Mouse (Mus musculus) embryonic facial prominence, embryonic 13.5 days (tissue): ENCODE measurements around the gene Best1. TPM values are rescaled to one million over a fixed set of nuclear protein-coding genes. Genes with fewer than 3 reads are reported as not detected.

ENCODE experiments used
- ATAC-seq: fragments of 200-750 bp; cut with Nextera tagmentation; 2 replicates; pipeline ENCODE4 v1.8.0; 2017; ENCODE audit warnings: low read depth; ENCODE audit not compliant: insufficient number of reproducible peaks, insufficient read depth, low FRiP score, low TSS enrichment
- H3K27ac ChIP-seq: fragments of 300-500 bp; sonication (generic); 2 replicates; pipeline ENCODE4 v1.5.1; 2015; ENCODE audit warnings: moderate library complexity, mild to moderate bottlenecking, inconsistent platforms
- H3K27me3 ChIP-seq: fragments of 300-500 bp; sonication (generic); 2 replicates; pipeline ENCODE4 v1.6.1; 2015; ENCODE audit warnings: mild to moderate bottlenecking, inconsistent platforms
- H3K36me3 ChIP-seq: fragments of 300-500 bp; sonication (generic); 2 replicates; pipeline ENCODE4 v1.6.1; 2015; ENCODE audit warnings: mild to moderate bottlenecking, inconsistent platforms
- H3K4me1 ChIP-seq: fragments of 300-500 bp; sonication (generic); 2 replicates; pipeline ENCODE4 v1.6.1; 2015; ENCODE audit warnings: inconsistent platforms
- H3K4me2 ChIP-seq: fragments of 300-500 bp; sonication (generic); 2 replicates; pipeline ENCODE4 v1.6.1; 2015; ENCODE audit warnings: moderate library complexity, mild to moderate bottlenecking, inconsistent platforms
- H3K4me3 ChIP-seq: fragments of 300-500 bp; sonication (generic); 2 replicates; pipeline ENCODE4 v1.5.1; 2015; ENCODE audit warnings: mild to moderate bottlenecking, inconsistent platforms
- H3K9ac ChIP-seq: fragments of 300-500 bp; sonication (generic); 2 replicates; pipeline ENCODE4 v1.6.1; 2015; ENCODE audit warnings: mild to moderate bottlenecking, inconsistent platforms
- H3K9me3 ChIP-seq: fragments of 300-500 bp; sonication (generic); 2 replicates; pipeline ENCODE4 v1.6.1; 2016; ENCODE audit warnings: inconsistent platforms
- WGBS: fragments of 180-500 bp; shearing (Covaris S2); methylation state at CpG from one replicate; pipeline ENCODE4 v1.1.7; 2015; ENCODE audit warnings: mixed read lengths; 5-methylcytosine and 5-hydroxymethylcytosine counted together
- polyA plus RNA-seq: library from polyadenylated mRNA; unstranded; fragments of >200 nt; fragmentation: Nextera tagmentation; extraction: Ambion mirVana; gene quantifications from 2 replicates; pipeline ENCODE4 v1.2.1, GENCODE M21; 2015

The Best1 gene
- polyA plus RNA-seq, 1 experiment from 2014 or later = 0.98 TPM

DNA sequence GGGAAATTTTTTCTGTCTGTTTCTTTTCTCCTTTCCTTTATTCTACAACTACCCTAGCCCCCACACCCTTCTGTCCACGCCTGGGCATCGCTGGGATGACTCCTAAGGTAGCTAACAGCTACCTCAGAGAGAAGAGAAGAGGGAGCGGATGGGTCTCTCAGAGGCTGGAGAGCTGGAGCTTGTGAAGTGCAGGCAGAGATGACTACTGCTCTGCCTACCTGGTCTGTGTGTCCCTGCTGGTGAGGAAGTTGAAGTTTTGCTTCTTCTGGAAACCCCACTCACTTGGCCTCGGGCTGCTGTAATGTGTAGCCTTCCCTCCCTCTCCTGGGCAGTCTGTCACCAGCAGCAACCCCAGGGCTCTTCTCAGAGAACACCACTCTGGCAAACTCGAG, 46.6 kb downstream of the Best1 start:
- H3K36me3 ChIP-seq = no peaks in the 10 kb centered on the region
- H3K4me3 ChIP-seq = peak overlapping the region; percentile 6; the same call in 1 of the 2 replicates
- H3K27me3 ChIP-seq = no peaks in the 10 kb centered on the region
- peak overlapping the region; percentile 95 for H3K27ac ChIP-seq
- peak overlapping the region; percentile 44 for H3K4me2 ChIP-seq
- no peak for ATAC-seq
- WGBS = 32% methylated on average over 5 of the region's 5 CpGs
- H3K9ac ChIP-seq = peak overlapping the region; percentile 68
- H3K9me3 ChIP-seq = 0 out of 2 replicates have a peak, but pooled peaks cover 3% of the 10 kb centered on the region
- peaks cover 25% of the 10 kb centered on the region for H3K4me1 ChIP-seq

GRCm38 (mm10) chr19:9954055-9954810, 47.2 kb downstream of the Best1 start:
- ATAC-seq = peak; percentile 88
- peak overlapping the region; percentile 68 for H3K9ac ChIP-seq
- WGBS = 24% methylated on average over 7 of the region's 7 CpGs
- H3K36me3 ChIP-seq = no peaks in the 10 kb centered on the region
- H3K27ac ChIP-seq = peak overlapping the region; percentile 95
- peaks cover 25% of the 10 kb centered on the region for H3K4me1 ChIP-seq
- peak overlapping the region; percentile 6; the same call in 1 of the 2 replicates for H3K4me3 ChIP-seq
- peaks cover 7% of the 10 kb centered on the region; the same call in 1 of the 2 replicates for H3K9me3 ChIP-seq
- no peaks in the 10 kb centered on the region for H3K27me3 ChIP-seq
- H3K4me2 ChIP-seq = peak overlapping the region; percentile 44

DNA sequence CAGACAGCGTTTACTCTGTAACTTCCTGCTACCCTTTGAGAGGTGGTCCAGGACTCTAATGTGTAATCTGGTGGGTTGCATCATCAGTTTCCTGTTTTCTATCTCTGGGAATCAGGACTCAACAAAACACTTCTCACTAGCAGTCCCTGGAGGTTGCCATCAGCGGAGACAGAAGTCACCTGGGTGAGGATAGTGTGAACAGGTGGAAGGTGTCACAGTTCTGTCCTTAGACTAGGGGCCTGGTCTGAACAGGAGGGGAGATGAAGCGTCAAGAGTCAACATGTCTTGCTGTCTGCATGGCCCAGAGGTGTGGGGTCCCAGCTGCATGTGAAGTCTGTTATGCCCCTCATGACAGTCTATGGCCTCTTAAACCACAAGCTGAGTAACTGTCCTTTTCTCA, 48.5 kb downstream of the Best1 start:
- Histone ChIP-seq H3K4me2 (no peak overlapping the region), H3K9ac (no peak overlapping the region)

DNA sequence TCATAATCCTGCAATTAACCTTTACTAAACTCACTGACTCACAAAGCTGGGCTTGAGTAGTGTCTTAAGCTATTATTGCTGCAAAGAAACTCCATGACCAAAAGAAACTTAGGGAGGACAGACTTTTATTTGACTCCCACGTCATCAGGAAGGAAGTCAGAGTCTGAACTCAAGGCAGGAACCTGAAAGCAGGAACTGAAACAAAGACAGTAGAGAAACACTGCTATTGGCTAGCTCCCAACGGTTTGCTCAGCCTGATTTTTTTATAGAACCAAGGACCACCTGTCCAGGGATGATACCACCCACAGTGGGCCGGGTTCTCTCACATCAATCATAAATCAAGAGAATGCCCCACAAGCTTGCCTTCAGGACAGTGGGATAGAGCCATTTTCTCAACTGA, 49.0 kb downstream of the Best1 start:
- ATAC-seq = no peak
- Histone ChIP-seq H3K27ac (no peak overlapping the region), H3K4me3 (no peak overlapping the region), H3K4me2 (no peak overlapping the region), H3K9ac (no peak overlapping the region), H3K9me3 (peaks cover 7% of the 10 kb centered on the region; the same call in 1 of the 2 replicates), H3K27me3 (no peaks in the 10 kb centered on the region), H3K36me3 (no peaks in the 10 kb centered on the region), H3K4me1 (peaks cover 25% of the 10 kb centered on the region)
- WGBS = 75% methylated on average over 3 of the region's 3 CpGs

More for the DNA sequence above, 48.5 kb downstream of the Best1 start:
- H3K36me3 ChIP-seq = no peaks in the 10 kb centered on the region
- no peak overlapping the region for H3K27ac ChIP-seq
- no peak for ATAC-seq
- peaks cover 25% of the 10 kb centered on the region for H3K4me1 ChIP-seq
- H3K27me3 ChIP-seq = no peaks in the 10 kb centered on the region
- no peak overlapping the region for H3K4me3 ChIP-seq
- 81% methylated on average over 3 of the region's 3 CpGs for WGBS
- peaks cover 7% of the 10 kb centered on the region; the same call in 1 of the 2 replicates for H3K9me3 ChIP-seq

GRCm38 (mm10) chr19:9946986-9947385, 54.4 kb downstream of the Best1 start:
- no peaks in the 10 kb centered on the region for H3K27me3 ChIP-seq
- H3K4me2 ChIP-seq = no peak overlapping the region
- no peak overlapping the region for H3K9ac ChIP-seq
- peaks cover 21% of the 10 kb centered on the region for H3K4me1 ChIP-seq
- no peak overlapping the region for H3K4me3 ChIP-seq
- no peaks in the 10 kb centered on the region for H3K36me3 ChIP-seq
- no peak for ATAC-seq
- peaks cover 7% of the 10 kb centered on the region; the same call in 1 of the 2 replicates for H3K9me3 ChIP-seq
- H3K27ac ChIP-seq = no peak overlapping the region
- WGBS = 74% methylated on average over 3 of the region's 3 CpGs

- 89% methylated on average over 8 of the region's 8 CpGs for WGBS
These were observed 55.5 kb downstream of the Best1 start for GRCm38 (mm10) chr19:9945800-9946564.

GRCm38 (mm10) chr19:9942539-9943533, 58.6 kb downstream of the Best1 start:
- 45% methylated on average over 10 of the region's 10 CpGs for WGBS
- H3K4me3 ChIP-seq = no peak overlapping the region
- no peak overlapping the region for H3K9ac ChIP-seq
- no peaks in the 10 kb centered on the region for H3K36me3 ChIP-seq
- no peak overlapping the region; the same call in 1 of the 2 replicates for H3K27ac ChIP-seq
- H3K4me1 ChIP-seq = peaks cover 27% of the 10 kb centered on the region
- H3K9me3 ChIP-seq = no peaks in the 10 kb centered on the region
- H3K4me2 ChIP-seq = no peak overlapping the region
- ATAC-seq = no peak
- H3K27me3 ChIP-seq = no peaks in the 10 kb centered on the region

More at GRCm38 (mm10) chr19:9945800-9946564, 55.5 kb downstream of the Best1 start:
- no peaks in the 10 kb centered on the region for H3K27me3 ChIP-seq
- ATAC-seq = no peak
- no peak overlapping the region for H3K9ac ChIP-seq
- no peaks in the 10 kb centered on the region for H3K36me3 ChIP-seq
- no peak overlapping the region for H3K4me3 ChIP-seq
- peaks cover 7% of the 10 kb centered on the region; the same call in 1 of the 2 replicates for H3K9me3 ChIP-seq
- no peak overlapping the region for H3K27ac ChIP-seq
- H3K4me2 ChIP-seq = no peak overlapping the region
- H3K4me1 ChIP-seq = peaks cover 21% of the 10 kb centered on the region

- Histone ChIP-seq H3K27ac (no peak overlapping the region), H3K27me3 (no peaks in the 10 kb centered on the region), H3K36me3 (no peaks in the 10 kb centered on the region), H3K9ac (no peak overlapping the region), H3K4me1 (peaks cover 27% of the 10 kb centered on the region), H3K4me2 (no peak overlapping the region), H3K4me3 (no peak overlapping the region), H3K9me3 (no peaks in the 10 kb centered on the region)
- WGBS = 20% methylated on average over 1 of the region's 1 CpGs
- no peak for ATAC-seq
These were observed 59.6 kb downstream of the Best1 start for GRCm38 (mm10) chr19:9941809-9942208.

- H3K27ac ChIP-seq = no peak overlapping the region
- H3K36me3 ChIP-seq = no peaks in the 10 kb centered on the region
- 20% methylated on average over 4 of the region's 4 CpGs for WGBS
- ATAC-seq = no peak
- H3K4me2 ChIP-seq = no peak overlapping the region
- no peak overlapping the region for H3K4me3 ChIP-seq
- H3K9ac ChIP-seq = no peak overlapping the region
- no peaks in the 10 kb centered on the region for H3K27me3 ChIP-seq
- no peaks in the 10 kb centered on the region for H3K9me3 ChIP-seq
- H3K4me1 ChIP-seq = peaks cover 30% of the 10 kb centered on the region
These were observed 60.5 kb downstream of the Best1 start for GRCm38 (mm10) chr19:9940903-9941302.

GRCm38 (mm10) chr19:9939841-9940240, 61.6 kb downstream of the Best1 start:
- H3K9me3 ChIP-seq = no peaks in the 10 kb centered on the region
- H3K27ac ChIP-seq = no peak overlapping the region
- no peak overlapping the region for H3K9ac ChIP-seq
- H3K4me2 ChIP-seq = no peak overlapping the region
- H3K27me3 ChIP-seq = no peaks in the 10 kb centered on the region
- H3K4me3 ChIP-seq = no peak overlapping the region
- no peak for ATAC-seq
- peaks cover 28% of the 10 kb centered on the region for H3K4me1 ChIP-seq
- 37% methylated on average over 7 of the region's 7 CpGs for WGBS
- H3K36me3 ChIP-seq = no peaks in the 10 kb centered on the region

DNA sequence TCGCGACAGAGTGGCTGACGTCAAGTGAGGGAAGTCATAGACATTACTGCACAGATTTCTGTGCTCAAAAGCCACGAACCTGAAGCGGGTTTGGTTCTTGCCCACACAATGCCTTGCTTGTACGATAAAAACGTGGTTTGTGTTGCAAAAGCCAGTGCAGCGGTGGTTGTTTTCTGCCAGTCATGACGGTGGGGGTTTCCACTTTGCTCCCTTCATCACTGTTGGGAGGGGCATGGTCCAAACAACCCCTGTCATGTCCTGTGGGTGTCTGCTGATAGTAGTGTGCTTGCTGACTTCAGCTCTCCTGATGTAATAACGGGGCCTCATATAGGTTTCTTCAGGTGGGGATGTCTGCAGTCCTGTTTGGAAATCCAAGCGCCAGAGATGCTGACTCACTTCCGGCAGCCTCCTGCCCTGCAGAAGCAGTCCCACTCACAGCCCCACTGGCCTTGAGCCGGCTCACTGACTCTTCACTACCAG, 62.6 kb downstream of the Best1 start:
- Histone ChIP-seq H3K27ac (no peak overlapping the region), H3K9ac (no peak overlapping the region), H3K27me3 (no peaks in the 10 kb centered on the region), H3K9me3 (no peaks in the 10 kb centered on the region), H3K4me2 (no peak overlapping the region), H3K4me3 (no peak overlapping the region), H3K4me1 (peaks cover 21% of the 10 kb centered on the region), H3K36me3 (no peaks in the 10 kb centered on the region)
- 65% methylated on average over 13 of the region's 13 CpGs for WGBS
- no peak for ATAC-seq
